ENCODE assay signal across 8 mouse cellular contexts in the genomic region with DNA sequence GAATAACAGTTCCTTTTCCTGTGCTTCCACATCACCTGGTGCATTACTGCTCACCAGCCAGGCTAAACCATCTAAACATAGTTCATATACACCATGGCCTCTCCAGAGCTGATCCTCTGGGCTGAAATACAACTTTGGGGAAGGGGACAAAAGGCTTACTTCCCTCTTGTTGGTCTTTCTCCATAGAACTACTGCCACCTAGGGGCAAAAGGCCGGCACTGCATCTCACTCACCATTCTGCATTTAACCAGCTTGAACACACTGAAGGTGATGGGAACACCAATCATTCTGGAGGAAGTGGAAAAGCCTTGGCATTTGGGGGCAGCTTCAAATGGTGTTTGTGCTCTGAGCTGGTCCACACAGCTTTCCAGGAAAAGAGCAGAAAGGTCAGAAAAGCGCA. TPM values are rescaled to one million over a fixed set of nuclear protein-coding genes. Genes with fewer than 3 reads are reported as not detected.
A peak's percentile ranks its signal among the peaks of the same experiment; 100 is the strongest.
DNase-seq lines count a peak whose midpoint lies in the region; ATAC-seq and TF ChIP-seq lines count a peak whose summit lies in the region.

No protein-coding gene starts in this region.

- no peak overlapping the region for H3K27ac ChIP-seq in hindbrain, postnatal 0 days
- H3K27ac ChIP-seq in midbrain, postnatal 0 days (ENCODE audit: low read depth, low read length): no peak overlapping the region

- intact Hi-C loops in left cerebral cortex, postnatal 25 days (cut with DNase I): loop anchor here (5.0 to 10.0 kb wide), 2 partner anchors 45 to 158 kb away; partner anchors contain the start of genes Evi5l and Timm44

- peak; percentile 94 for TF ChIP-seq CTCF in hindbrain, postnatal 0 days (IDR thresholded peaks at IDR 0.05; ENCODE audit: low read depth)
- TF ChIP-seq CTCF in midbrain, postnatal 0 days (IDR thresholded peaks at IDR 0.05): peak; percentile 97

- no peaks in the 10 kb centered on the region for H3K27me3 ChIP-seq in hindbrain, postnatal 0 days (ENCODE audit: insufficient read depth, low read length)
- no peaks in the 10 kb centered on the region for H3K27me3 ChIP-seq in midbrain, postnatal 0 days (ENCODE audit: insufficient read depth, low read length)

- H3K36me3 ChIP-seq in hindbrain, postnatal 0 days (ENCODE audit: insufficient read depth, low read length): no peaks in the 10 kb centered on the region
- peaks cover 8% of the 10 kb centered on the region for H3K36me3 ChIP-seq in midbrain, postnatal 0 days (ENCODE audit: insufficient read depth, low read length)

- no peak overlapping the region for H3K9ac ChIP-seq in hindbrain, postnatal 0 days (replicated peaks; ENCODE audit: low read length)
- no peak overlapping the region for H3K9ac ChIP-seq in midbrain, postnatal 0 days (replicated peaks; ENCODE audit: low read length, poor library complexity, severe bottlenecking)

- peaks cover 8% of the 10 kb centered on the region; the same call in 1 of the 2 replicates for H3K4me1 ChIP-seq in hindbrain, postnatal 0 days (ENCODE audit: insufficient read depth, low read length)
- H3K4me1 ChIP-seq in midbrain, postnatal 0 days (ENCODE audit: insufficient read depth, low read length): peaks cover 7% of the 10 kb centered on the region

- 29% methylated on average over 2 of the region's 2 CpGs for WGBS in hindbrain, postnatal 0 days
- WGBS in midbrain, postnatal 0 days: 21% methylated on average over 2 of the region's 2 CpGs

- ATAC-seq in frontal cortex, adult (ENCODE audit: low TSS enrichment): no peak
- no peak for ATAC-seq in hindbrain, postnatal 0 days
- ATAC-seq in midbrain, postnatal 0 days (ENCODE audit: low FRiP score): no peak

- peak; percentile 73 to 95 for DNase-seq in frontal cortex, adult 2 months (ENCODE audit: extremely low spot score in 1 of 2, low spot score in 1 of 2)
- DNase-seq in cerebellum, adult 9-10 months: peak; percentile 85
- DNase-seq in frontal cortex, postnatal 36 days (ENCODE audit: low spot score in 2 of 2): peak; percentile 83 to 88
- DNase-seq in hindbrain, postnatal 0 days (ENCODE audit: low spot score): peak; percentile 90
- peak; percentile 85 to 90 for DNase-seq in left cerebral cortex, postnatal 25 days (ENCODE audit: low spot score in 2 of 2)
- DNase-seq in midbrain, postnatal 0 days (ENCODE audit: low spot score): peak; percentile 85
- DNase-seq in spleen, postnatal 14 days (ENCODE audit: low spot score in 2 of 2): peak; percentile 68 to 82

- no peaks in the 10 kb centered on the region for H3K9me3 ChIP-seq in hindbrain, postnatal 0 days (ENCODE audit: low read length)
- no peaks in the 10 kb centered on the region for H3K9me3 ChIP-seq in midbrain, postnatal 0 days (ENCODE audit: low read length)

- H3K4me2 ChIP-seq in hindbrain, postnatal 0 days (ENCODE audit: low read depth, low read length): no peak overlapping the region
- peak overlapping the region; percentile 1; the same call in 1 of the 2 replicates for H3K4me2 ChIP-seq in midbrain, postnatal 0 days (ENCODE audit: low read depth, low read length, poor library complexity, severe bottlenecking)

- H3K4me3 ChIP-seq in hindbrain, postnatal 0 days (ENCODE audit: low read length): no peak overlapping the region
- no peak overlapping the region for H3K4me3 ChIP-seq in midbrain, postnatal 0 days (ENCODE audit: low read depth, low read length)

RNA-seq across cellular contexts. Expression of gene Ccl25, which starts 2.5 kb away (rescaled TPM):
- 22.4 and 23.6 TPM in 2 replicates for polyA plus RNA-seq in frontal cortex, adult 2 months (2012; rRNA removed)
- 5.9 and 6.1 TPM in 2 replicates for total RNA-seq in hindbrain, postnatal 0 days (2014; rRNA removed)
- 17.2 and 17.9 TPM in 2 replicates for polyA plus RNA-seq in hindbrain, postnatal 0 days (2015; fragmentation: Nextera tagmentation; extraction: Ambion mirVana)
- 10 to 100 TPM; 21.8 to 28.1 TPM for total RNA-seq in left cerebral cortex, postnatal 25 days (2021)
- 4.9 and 13.0 TPM in 2 replicates for total RNA-seq in midbrain, postnatal 0 days (2014; rRNA removed)
- polyA plus RNA-seq in midbrain, postnatal 0 days (2015; fragmentation: Nextera tagmentation; extraction: Ambion mirVana): 14.7 and 16.3 TPM in 2 replicates

RNA-seq across cellular contexts. Expression of gene Elavl1, which starts 2.7 kb away (rescaled TPM):
- polyA plus RNA-seq in frontal cortex, adult 2 months (2012; rRNA removed): 39.9 and 40.2 TPM in 2 replicates
- total RNA-seq in hindbrain, postnatal 0 days (2014; rRNA removed): 56.2 and 61.0 TPM in 2 replicates
- polyA plus RNA-seq in hindbrain, postnatal 0 days (2015; fragmentation: Nextera tagmentation; extraction: Ambion mirVana): 64.6 and 68.4 TPM in 2 replicates
- total RNA-seq in left cerebral cortex, postnatal 25 days (2021): 10 to 100 TPM; 72.2 to 76.6 TPM
- total RNA-seq in midbrain, postnatal 0 days (2014; rRNA removed): 70.6 and 73.3 TPM in 2 replicates
- polyA plus RNA-seq in midbrain, postnatal 0 days (2015; fragmentation: Nextera tagmentation; extraction: Ambion mirVana): 50.0 and 54.3 TPM in 2 replicates

RNA-seq across cellular contexts. Expression of gene Timm44, which starts 46.8 kb away (rescaled TPM):
- polyA plus RNA-seq in frontal cortex, adult 2 months (2012; rRNA removed): 111 and 131 TPM in 2 replicates
- 45.7 and 64.8 TPM in 2 replicates for total RNA-seq in hindbrain, postnatal 0 days (2014; rRNA removed)
- polyA plus RNA-seq in hindbrain, postnatal 0 days (2015; fragmentation: Nextera tagmentation; extraction: Ambion mirVana): 46.7 and 50.0 TPM in 2 replicates
- 10 to 100 TPM; 60.4 to 66.8 TPM for total RNA-seq in left cerebral cortex, postnatal 25 days (2021)
- 58.0 and 58.5 TPM in 2 replicates for total RNA-seq in midbrain, postnatal 0 days (2014; rRNA removed)
- 50.5 and 52.7 TPM in 2 replicates for polyA plus RNA-seq in midbrain, postnatal 0 days (2015; fragmentation: Nextera tagmentation; extraction: Ambion mirVana)
